Mouse (Mus musculus) cerebellum, adult 18-20 months (tissue): ENCODE measurements around the gene Gigyf1.

Experiments
- DNase-seq, 2 experiments: peaks; one replicate each; pipeline ENCODE4 v3.0.0; 2021

Gene Gigyf1

DNA sequence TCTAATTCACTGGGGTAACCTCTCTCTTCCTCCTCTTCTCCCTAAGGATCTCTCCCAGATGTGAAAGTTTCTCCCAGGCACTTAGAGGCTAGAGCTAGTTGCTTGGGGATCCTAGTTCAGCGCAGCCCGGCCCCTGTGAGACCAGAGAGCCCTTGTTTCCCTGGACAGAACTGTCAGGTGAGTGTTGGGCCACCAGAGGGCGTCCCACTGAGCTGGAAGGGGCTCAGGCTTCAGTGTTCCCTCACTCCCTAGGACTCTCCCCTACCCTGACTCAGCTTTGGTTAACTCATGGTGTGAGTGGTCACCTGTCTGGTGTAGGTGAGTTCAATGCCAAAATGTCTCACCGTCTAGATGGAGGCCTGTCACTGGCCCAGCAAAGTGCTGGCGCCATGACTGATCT lies at the start of gene Gigyf1:
Gene Gigyf1, plus strand, starts transcription at position 113 of the 400 bp plus-strand sequence.
- peak in 1 of 2 experiments; percentile 54 for DNase-seq

- DNase-seq: no peak
These were observed 46.0 kb upstream of the Gigyf1 start for GRCm38 (mm10) chr5:137472252-137472904.

DNA sequence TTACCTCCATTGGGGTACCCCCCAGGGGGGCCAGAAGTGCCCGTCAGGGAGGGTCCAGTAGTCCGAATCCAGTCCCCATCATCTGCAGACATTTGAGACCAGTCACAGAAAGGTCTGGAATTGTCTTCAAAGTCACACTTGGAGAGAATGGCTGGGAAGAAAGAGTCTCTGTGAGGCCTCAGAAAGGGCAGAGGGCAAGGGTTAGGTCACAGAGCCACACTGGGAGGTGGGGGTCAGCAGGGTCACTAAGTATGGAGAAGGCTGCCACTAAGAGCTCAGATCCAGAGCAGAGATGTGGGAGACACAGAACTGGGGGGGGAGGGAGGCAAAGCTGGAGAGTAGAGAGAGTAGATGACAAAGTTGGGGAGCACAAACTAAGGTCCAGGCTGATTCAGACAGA lies 44.0 kb upstream of the Gigyf1 start:
- no peak for DNase-seq

DNA sequence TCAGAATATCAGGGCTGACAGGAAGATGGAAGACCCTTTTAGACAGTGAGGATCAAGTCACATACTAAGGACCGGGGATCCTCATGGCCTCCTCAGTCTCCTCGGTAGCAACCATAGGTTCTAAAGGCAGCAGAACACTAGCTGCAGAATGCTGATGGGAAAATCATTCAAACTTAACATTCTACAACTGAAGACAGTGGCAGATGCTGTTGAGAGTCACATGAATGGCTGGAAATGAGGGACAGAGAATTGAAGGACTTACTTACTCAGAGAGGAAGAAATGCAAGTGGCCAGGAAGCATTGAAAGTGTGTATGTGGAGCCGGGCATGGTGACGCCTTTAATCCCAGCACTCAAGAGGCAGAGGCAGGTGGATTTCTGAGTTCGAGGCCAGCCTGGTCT lies 41.4 kb upstream of the Gigyf1 start, which contains the start of gene Zan:
Gene Zan, minus strand, starts transcription at position 101 of the 400 bp plus-strand sequence.
- DNase-seq: no peak

- peak; percentile 79 to 83 for DNase-seq
These were observed 37.2 kb upstream of the Gigyf1 start for GRCm38 (mm10) chr5:137481138-137481537.

- DNase-seq: no peak
These were observed 36.5 kb upstream of the Gigyf1 start for GRCm38 (mm10) chr5:137481897-137482296.

DNA sequence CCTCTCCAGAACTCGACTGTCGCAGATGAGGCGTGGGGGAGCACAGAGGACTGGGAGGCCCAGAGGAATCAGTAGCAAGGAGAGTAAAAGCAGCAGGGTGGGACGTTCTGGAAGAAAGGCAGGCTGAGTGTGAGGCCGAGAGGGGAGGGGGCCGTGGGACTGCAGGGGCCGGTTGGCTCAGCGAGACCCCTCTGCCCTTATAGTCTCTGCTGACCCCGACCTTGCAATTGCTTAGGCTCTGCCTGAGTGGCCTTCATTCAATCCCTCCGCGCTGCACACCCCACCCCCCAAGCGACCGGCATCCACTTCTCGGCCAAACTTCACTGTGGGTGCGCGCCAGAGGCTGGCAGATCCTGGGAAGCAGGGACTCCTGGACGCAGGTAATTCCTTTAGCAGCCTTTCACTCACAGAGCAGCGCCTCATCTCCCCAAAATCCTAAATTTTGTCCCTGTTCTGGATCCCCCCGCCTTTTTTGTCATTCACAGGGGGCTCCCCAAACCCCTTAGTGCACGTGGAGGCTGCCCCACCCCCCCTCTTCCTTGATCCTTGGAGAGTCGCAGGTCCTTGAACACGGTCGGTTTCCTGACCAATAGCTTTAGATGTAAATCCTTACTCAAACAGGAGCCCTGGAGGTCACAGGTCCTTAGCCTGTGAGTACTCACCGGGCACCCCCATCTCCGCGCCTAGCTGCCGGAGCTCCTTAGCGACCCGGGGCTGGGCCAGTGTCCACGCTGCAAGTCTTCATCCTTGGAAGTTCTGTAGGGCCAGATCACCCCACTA lies 33.1 kb upstream of the Gigyf1 start:
- DNase-seq: no peak

GRCm38 (mm10) chr5:137485851-137486155 lies 32.5 kb upstream of the Gigyf1 start:
- no peak for DNase-seq

DNA sequence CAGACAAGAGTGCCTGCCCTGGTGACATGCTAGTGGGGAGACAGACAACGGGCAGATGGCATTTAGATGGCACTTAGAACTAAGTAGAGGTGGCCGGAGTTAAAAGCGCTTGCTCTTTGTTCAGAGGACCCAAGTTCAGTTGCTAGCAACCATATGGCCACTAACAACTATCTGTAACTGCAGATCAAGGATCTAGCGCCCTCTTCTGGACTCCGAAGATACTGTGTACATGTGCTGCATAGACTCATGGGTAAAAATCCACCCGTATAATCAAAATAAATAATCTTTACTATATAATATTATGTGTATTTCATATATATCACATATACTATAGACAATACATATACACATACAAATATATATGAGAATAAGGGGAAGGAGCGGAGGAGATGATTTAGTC lies 30.7 kb upstream of the Gigyf1 start:
- no peak for DNase-seq

GRCm38 (mm10) chr5:137491559-137491958 lies 26.8 kb upstream of the Gigyf1 start:
- DNase-seq: no peak

DNA sequence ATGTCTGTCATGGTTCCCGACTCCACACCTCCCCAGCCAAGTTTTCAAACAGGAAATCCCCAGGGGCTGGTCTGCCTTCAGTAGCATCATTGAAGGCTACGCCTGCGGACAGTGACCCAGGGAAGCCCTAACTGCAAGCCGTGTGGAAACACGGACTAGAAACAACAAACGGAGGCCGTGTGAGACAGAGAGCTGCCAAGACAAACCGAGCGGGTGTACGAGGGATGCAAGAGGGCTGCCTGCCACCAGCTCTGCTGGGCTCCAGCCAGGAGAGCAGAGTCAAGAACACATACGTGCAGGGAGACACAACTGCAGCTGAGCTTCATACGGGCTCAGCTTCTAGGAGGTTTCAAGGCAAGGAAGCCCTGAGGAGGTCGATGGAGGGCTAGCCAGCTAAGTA lies 24.5 kb upstream of the Gigyf1 start:
- DNase-seq: no peak

DNA sequence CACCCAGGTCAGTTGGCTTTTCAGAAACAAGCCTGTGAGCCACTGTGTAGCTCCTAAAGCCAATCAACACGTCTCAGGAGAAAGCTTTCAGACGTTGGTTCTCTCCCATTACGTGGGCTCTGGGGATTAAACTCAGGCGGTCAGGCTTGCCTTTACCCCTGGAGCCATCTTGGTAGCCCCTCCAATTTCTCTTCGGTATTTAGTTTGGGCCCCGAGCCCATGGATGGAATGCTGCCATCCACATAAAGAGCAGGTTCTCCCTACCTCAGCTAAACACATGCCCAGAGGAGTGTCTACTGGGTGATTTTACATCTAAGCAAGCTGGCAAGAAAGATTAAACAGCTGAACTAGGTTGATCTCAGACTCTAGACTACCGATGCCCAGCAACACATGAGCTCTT lies 18.2 kb upstream of the Gigyf1 start:
- DNase-seq: no peak

DNA sequence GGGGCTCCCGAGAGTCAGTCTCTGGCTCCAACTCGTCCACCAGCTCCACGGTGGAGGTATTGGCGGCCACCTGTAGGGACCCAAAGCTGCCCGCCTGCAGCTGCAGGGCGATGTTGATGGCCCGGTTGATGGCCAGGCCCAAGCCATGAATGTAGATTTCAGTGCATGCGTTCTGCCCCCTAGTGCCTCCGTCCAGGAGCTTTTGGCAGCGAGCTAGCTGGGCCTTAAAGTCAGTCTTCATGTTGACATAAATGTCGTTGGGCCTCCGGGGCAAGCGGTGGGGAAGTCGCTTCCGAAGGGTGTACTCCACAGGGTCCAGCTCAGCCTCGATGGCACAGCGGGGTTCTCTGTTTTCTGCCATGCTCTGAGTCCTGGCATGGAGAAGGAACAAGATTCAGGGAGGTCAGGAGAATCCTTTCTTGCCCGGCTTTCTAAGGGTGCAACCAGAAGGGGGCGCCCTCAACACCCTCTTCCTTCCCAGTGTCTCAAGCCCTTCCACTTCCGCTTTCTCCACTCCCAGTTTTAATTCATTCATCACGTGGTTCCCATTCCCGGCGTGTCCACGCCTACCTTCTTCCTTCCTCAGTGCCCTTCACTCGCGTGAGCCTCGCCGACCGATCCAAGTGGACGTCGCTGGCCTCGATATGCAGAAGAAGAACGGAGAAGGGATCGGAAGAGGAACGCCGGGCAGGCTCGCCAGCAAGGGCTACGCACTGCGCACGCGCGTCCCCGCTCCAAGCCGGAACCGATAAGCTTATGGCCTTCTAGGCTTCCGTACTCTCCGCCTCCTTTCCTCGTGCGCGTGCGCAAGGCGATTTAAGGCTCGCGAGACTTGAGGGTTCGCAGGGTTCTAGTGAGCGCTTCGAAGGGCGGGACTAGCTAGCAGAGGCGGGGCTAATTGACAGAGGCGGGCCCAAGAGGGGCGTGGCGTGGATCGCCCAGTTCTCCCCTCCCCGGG lies 16.4 kb upstream of the Gigyf1 start, which contains the start of gene Pop7:
Gene Pop7, minus strand, starts transcription at position 810 of the 958 bp plus-strand sequence.
- peak; percentile 99 to 100 for DNase-seq

DNA sequence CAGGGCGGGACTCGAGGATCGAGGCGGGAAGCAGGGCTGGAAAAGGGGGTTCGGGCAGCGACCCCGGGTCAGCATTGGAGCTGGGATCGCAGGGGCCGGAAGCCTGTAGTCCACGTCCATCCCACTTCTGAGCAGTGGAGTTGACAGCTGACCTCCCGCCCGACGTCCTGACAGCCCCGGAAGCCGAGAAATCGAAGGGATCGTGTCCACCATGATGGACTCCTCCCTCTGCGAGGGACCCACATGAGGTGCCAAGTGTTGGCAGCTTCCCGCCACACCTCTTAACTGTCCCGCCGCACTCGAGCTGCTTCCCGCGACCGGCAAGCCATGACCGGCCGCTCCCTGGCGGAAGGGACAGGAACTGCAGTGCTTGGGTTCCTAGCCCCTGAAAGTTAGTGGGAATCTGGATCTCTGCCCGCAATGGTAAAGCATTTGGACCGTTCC lies 15.7 kb upstream of the Gigyf1 start:
- peak; percentile 86 for DNase-seq

DNA sequence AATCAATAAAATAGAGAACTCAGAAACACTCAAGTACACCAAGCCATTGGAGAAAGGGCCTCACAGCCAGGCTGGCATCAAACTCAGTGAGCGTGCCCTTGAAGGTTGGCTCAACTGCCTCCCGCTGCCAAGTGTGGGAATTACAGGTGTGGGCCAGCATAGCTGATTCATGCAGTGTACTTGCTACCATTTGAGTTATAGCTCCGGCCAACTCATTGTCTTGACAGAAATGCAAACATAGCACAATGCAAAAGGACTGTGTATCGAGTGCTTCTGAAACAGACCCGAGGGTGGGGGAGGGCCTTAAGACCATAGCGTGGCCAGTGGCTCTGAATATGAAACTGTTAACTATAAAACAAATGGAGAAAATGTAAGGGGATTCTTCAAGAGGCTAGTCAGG lies 14.3 kb upstream of the Gigyf1 start:
- DNase-seq: peak in 1 of 2 experiments; percentile 15

DNA sequence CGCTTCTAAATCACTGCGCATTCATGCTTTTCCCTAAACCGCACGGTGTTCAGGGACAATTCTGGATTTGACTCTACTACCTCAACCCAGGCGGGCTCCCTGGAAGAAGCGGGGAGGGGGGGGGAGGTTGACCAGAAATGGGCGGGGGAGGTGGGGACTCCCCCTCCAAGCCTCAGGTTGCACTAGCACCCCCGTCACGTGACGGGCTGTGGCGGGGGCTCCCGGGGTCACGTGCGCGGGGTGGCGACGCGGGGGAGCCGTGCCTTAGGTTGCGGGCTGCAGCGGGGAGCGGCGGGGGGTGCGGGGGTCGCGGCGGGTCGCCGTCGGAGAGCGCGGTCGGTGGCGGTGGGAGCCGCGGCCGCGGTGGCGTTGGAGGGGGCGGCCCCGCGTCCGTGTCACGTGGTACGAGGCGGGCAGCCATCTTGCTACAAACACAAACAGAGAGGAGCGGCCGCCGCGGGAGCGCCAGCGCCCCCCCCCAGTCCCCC lies 8.3 kb upstream of the Gigyf1 start:
- peak; percentile 75 to 87 for DNase-seq

- DNase-seq: peak; percentile 34 to 52
These were observed 7.6 kb upstream of the Gigyf1 start for GRCm38 (mm10) chr5:137510573-137511390.

DNA sequence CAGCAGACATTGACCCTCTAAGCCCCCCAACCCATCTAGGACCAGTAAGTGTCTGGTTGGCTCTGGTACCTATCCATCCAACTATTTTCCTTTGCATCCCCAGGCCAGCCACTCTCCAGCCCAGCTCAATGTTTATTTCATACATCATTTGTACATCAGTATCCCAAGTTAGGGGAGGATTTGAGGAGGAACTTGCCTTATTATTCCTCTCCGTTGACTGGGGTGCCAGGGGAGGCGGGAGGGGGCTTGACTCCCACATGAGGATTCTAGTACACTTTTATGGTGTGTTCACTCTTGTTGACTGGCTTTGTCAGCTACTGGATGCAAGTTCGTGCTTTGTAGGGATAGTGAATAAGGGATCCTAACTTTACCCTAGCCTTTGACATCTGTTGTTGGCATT lies 6.6 kb upstream of the Gigyf1 start:
- DNase-seq: no peak

DNA sequence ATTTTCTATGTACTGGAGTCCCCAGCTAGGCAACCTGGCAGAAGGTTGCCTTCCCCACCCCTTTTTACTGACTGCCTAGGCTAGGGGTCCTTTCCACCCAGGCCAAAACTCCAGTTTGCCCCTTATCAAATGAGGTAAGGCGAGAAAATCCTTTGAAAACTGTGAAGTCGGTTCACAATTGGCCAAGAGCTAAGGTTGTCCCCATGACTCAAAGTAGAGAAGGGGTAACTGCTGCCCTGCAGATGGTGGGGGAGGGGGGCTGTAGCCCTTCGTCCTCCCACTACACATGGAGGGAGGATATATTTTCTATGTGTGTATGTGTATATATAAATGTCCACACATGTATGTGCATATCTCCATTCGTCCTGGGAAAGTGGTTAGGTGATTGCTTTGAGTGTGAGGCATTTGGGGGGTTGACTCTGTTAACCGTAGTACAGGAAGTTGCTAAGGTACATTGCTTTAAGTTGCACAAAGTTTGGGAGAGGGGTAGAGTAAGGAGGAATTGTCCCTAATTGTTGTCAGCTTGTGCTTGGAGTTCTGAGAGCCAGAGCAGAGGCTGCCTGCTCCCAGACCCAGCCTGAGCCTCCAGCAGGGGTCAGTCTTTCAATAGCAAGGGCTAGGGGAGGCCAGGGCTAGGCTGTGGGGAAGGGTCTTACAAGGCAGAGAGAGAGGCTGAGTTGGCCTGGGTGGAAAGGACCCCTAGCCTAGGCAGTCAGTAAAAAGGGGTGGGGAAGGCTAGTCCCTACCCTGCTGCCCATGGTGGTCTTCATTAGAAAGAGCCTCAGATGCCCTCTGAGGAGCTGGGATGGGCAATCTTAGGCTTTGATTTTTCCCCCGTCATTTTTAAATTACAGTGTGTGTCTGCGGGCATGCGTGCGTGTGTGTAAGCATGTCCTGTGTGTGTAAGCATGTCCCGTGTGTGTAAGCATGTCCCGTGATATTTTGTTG lies 5.2 kb upstream of the Gigyf1 start:
- peak; percentile 49 to 56 for DNase-seq

DNA sequence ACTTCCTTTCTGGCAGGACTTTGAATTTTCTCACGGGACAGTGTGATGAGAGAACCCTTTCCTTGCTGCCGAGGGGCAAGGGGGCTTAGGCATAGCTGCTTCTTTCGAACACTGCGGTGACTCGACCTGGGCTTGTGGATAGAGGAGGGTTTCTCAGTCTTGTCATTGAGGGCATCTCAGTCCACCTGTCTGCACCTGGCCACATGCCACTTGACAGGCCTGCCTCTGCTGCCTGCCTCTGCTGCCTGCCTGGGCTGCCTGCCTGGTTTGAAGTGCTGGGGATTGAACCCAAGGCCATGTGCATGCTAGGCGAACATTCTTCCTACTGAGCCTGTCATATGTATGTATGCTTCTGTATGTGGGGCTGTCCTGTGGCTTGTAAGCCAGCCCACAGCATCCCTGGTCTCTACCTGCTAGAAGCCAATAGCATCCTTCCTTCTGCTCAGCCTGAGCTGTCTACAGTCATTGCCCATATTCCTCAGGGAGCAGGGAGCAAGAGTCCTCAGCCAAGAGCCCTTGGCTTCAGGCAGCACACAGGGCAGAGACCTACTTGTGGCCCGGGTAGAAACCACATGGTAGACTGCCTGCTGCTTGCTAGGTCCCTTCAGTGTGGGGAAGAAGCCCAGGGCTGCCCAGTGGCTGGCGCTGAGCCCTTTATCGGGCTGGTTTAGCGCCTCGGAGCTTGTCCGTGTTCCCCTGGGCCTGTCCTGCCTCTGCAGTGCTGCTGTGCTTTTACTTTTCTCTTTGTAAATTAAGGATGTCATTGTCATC lies 4.2 kb upstream of the Gigyf1 start:
- DNase-seq: peak; percentile 65 to 67
